Mouse (Mus musculus) MEL (cell line): ENCODE results near the gene Rer1. TPM values are rescaled to one million over a fixed set of nuclear protein-coding genes. Genes with fewer than 3 reads are reported as not detected.

Source experiments
- DNase-seq: peaks from one replicate; pipeline ENCODE4 v3.0.0; 2011; ENCODE audit warnings: low read depth, low spot score
- H3K27ac ChIP-seq: 2 replicates; pipeline ENCODE4 v1.5.1; 2012; ENCODE audit warnings: low read depth, mild to moderate bottlenecking, control low read depth, low read length, moderate library complexity; ENCODE audit not compliant: control insufficient read depth
- H3K27me3 ChIP-seq, 2 experiments: fragments of 150-350 bp in 1 of 2; sonication (generic) in 1 of 2; 2 replicates each; pipeline ENCODE4 v1.6.1; 2012; ENCODE audit warnings: low read length in 2 of 2, mild to moderate bottlenecking in 2 of 2, improper control_type of control experiment in 1 of 2, moderate library complexity in 1 of 2; ENCODE audit not compliant: insufficient read depth in 2 of 2, control insufficient read depth in 1 of 2
- H3K36me3 ChIP-seq, 2 experiments: 2 replicates each; pipeline ENCODE4 v1.6.1; 2012 to 2014; ENCODE audit warnings: low read length in 2 of 2, improper control_type of control experiment in 1 of 2, inconsistent platforms in 1 of 2, mild to moderate bottlenecking in 1 of 2; ENCODE audit not compliant: insufficient read depth in 2 of 2, control insufficient read depth in 1 of 2
- H3K4me1 ChIP-seq, 2 experiments: fragments of 150-350 bp in 1 of 2; sonication (generic) in 1 of 2; 2 replicates each; pipeline ENCODE4 v1.6.1; 2012; ENCODE audit warnings: low read length in 2 of 2, improper control_type of control experiment in 1 of 2, mild to moderate bottlenecking in 1 of 2; ENCODE audit not compliant: insufficient read depth in 2 of 2, control insufficient read depth in 1 of 2
- H3K4me3 ChIP-seq, 2 experiments: fragments of 150-350 bp in 1 of 2; sonication (generic) in 1 of 2; 2 replicates each; pipeline ENCODE4 v1.5.1; 2012; ENCODE audit warnings: low read depth in 2 of 2, low read length in 2 of 2, mild to moderate bottlenecking in 2 of 2, moderate library complexity in 2 of 2, control low read depth in 1 of 2, improper control_type of control experiment in 1 of 2; ENCODE audit not compliant: control insufficient read depth in 1 of 2, insufficient read depth in 1 of 2
- H3K79me2 ChIP-seq: 2 replicates; pipeline ENCODE4 v1.6.1; 2012; ENCODE audit warnings: mild to moderate bottlenecking, low read length, moderate library complexity; ENCODE audit not compliant: control insufficient read depth, poor library complexity, insufficient read depth
- H3K9ac ChIP-seq: 2 replicates; pipeline ENCODE4 v1.6.1; 2012; ENCODE audit warnings: low read depth, mild to moderate bottlenecking, control low read depth, low read length, moderate library complexity; ENCODE audit not compliant: control insufficient read depth, poor library complexity, severe bottlenecking
- H3K9me3 ChIP-seq: fragments of 150-350 bp; sonication (generic); replicated peaks from 2 replicates; pipeline ENCODE4 v1.6.1; 2012; ENCODE audit warnings: mild to moderate bottlenecking, low read length, improper control_type of control experiment, moderate library complexity; ENCODE audit not compliant: insufficient read depth
- BHLHE40 ChIP-seq: IDR thresholded peaks from 2 replicates; pipeline ENCODE4 v1.6.1; 2012; ENCODE audit warnings: low read depth, mild to moderate bottlenecking, inconsistent platforms, low read length, improper control_type of control experiment, borderline replicate concordance
- CHD1 ChIP-seq: IDR thresholded peaks from 2 replicates; pipeline ENCODE4 v1.6.1; 2012; ENCODE audit warnings: low read depth, mild to moderate bottlenecking, inconsistent platforms, low read length, improper control_type of control experiment
- CTCF ChIP-seq, 3 experiments: IDR thresholded peaks in 2 of 3; conservative IDR thresholded peaks in 1 of 3; 2 replicates each; pipeline ENCODE4 v1.5.1; 2011 to 2012; ENCODE audit warnings: low read length in 3 of 3, low read depth in 2 of 3, mild to moderate bottlenecking in 2 of 3, improper control_type of control experiment in 1 of 3, inconsistent platforms in 1 of 3, mixed read lengths in 1 of 3, moderate library complexity in 1 of 3; ENCODE audit not compliant: control insufficient read depth in 1 of 3, insufficient read depth in 1 of 3, poor library complexity in 1 of 3, severe bottlenecking in 1 of 3
- ELF1 ChIP-seq: IDR thresholded peaks from 2 replicates; pipeline ENCODE4 v1.6.1; 2014; ENCODE audit warnings: low read depth, mild to moderate bottlenecking, inconsistent platforms, low read length, improper control_type of control experiment, moderate library complexity
- ETS1 ChIP-seq: IDR thresholded peaks from 2 replicates; pipeline ENCODE4 v1.6.1; 2012; ENCODE audit warnings: low read depth, mild to moderate bottlenecking, inconsistent platforms, low read length, improper control_type of control experiment, moderate library complexity
- GATA1 ChIP-seq: IDR thresholded peaks from 2 replicates; pipeline ENCODE4 v1.6.1; 2011; ENCODE audit warnings: low read depth, low read length, improper control_type of control experiment
- MAFK ChIP-seq: IDR thresholded peaks from 2 replicates; pipeline ENCODE4 v1.6.1; 2011; ENCODE audit warnings: low read depth, mild to moderate bottlenecking, low read length, improper control_type of control experiment, borderline replicate concordance
- MAX ChIP-seq: IDR thresholded peaks from 2 replicates; pipeline ENCODE4 v1.6.1; 2011; ENCODE audit warnings: low read length, improper control_type of control experiment
- MEF2A ChIP-seq: IDR thresholded peaks from 2 replicates; pipeline ENCODE4 v1.6.1; 2014; ENCODE audit warnings: low read depth, mild to moderate bottlenecking, inconsistent platforms, low read length, improper control_type of control experiment; ENCODE audit not compliant: poor library complexity, insufficient replicate concordance, severe bottlenecking; ENCODE audit errors: extremely low read depth
- MYC ChIP-seq: IDR thresholded peaks from 2 replicates; pipeline ENCODE4 v1.6.1; 2011; ENCODE audit warnings: low read depth, mild to moderate bottlenecking, low read length, improper control_type of control experiment, moderate library complexity
- POLR2A ChIP-seq, 2 experiments: IDR thresholded peaks; 2 replicates each; pipeline ENCODE4 v1.6.1; 2011 to 2012; ENCODE audit warnings: low read length in 2 of 2, mild to moderate bottlenecking in 2 of 2, control low read depth in 1 of 2, improper control_type of control experiment in 1 of 2, low read depth in 1 of 2, moderate library complexity in 1 of 2; ENCODE audit not compliant: control insufficient read depth in 1 of 2, insufficient read depth in 1 of 2, poor library complexity in 1 of 2
- POLR2AphosphoS2 ChIP-seq: IDR thresholded peaks from 2 replicates; pipeline ENCODE4 v1.6.1; 2011; ENCODE audit warnings: low read length, improper control_type of control experiment
- SIN3A ChIP-seq: IDR thresholded peaks from 2 replicates; pipeline ENCODE4 v1.6.1; 2012; ENCODE audit warnings: low read length, improper control_type of control experiment, inconsistent platforms
- SMC3 ChIP-seq: IDR thresholded peaks from 2 replicates; pipeline ENCODE4 v1.6.1; 2011; ENCODE audit warnings: low read depth, low read length, improper control_type of control experiment
- USF1 ChIP-seq: IDR thresholded peaks from 2 replicates; pipeline ENCODE4 v1.6.1; 2014; ENCODE audit warnings: low read depth, mild to moderate bottlenecking, inconsistent platforms, low read length, improper control_type of control experiment, moderate library complexity
- ZNF384 ChIP-seq: IDR thresholded peaks from 2 replicates; pipeline ENCODE4 v1.6.1; 2012; ENCODE audit warnings: low read depth, mild to moderate bottlenecking, inconsistent platforms, low read length, improper control_type of control experiment
- polyA plus RNA-seq, 2 experiments: library from polyadenylated mRNA; stranded (reverse) in 1 of 2; unstranded in 1 of 2; fragments of >175 nt in 1 of 2; fragments of >200 nt in 1 of 2; gene quantifications; 2 replicates each; pipeline versions ENCODE4 v1.2.1 to v1.2.4; 2012; ENCODE audit warnings: low replicate concordance in 2 of 2, low read depth in 1 of 2; ENCODE audit not compliant: insufficient read length in 2 of 2, insufficient read depth in 1 of 2, missing spikeins in 1 of 2
- total RNA-seq: library from RNA; depleted of rRNA; stranded (reverse); fragments of 300-350 nt; gene quantifications from 2 replicates; pipeline ENCODE4 v1.2.3, GENCODE M21; 2012

Gene Rer1
- total and polyA plus RNA-seq, 3 experiments: 114 to 379 (median 140) TPM

DNA sequence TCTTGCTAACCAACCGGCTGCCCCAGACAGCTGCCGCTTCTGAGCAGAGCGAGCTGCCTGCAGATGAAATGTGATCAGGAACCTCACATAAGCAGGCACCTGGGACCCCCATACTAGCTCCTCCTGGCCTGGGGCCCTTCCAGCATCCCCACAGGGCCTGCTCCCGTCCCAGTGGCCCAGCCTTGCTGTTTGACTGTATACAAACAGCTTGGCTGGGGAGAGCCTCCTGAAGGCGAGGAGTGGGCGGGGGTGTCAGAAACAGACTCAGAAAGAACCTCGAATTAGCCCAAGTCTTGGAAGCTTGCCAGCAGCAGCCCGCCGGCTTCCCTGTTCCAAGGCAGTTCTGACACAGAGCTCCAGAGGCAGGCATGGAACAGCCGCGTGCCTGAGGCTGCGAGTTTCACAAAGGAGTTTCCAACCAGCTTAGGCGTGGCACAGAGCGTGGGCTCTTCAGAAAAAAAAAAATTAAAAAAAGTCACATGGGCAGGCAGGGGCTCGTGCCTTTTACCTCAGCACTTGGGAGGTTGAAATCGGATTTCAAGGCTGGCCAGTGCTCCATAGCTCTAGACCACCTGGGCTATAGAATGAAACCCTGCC, 36.4 kb upstream of the Rer1 start:
- Histone ChIP-seq H3K27ac (no peak overlapping the region), H3K9me3 (no peaks in the 10 kb centered on the region), H3K9ac (peak overlapping the region; percentile 26), H3K79me2 (no peaks in the 10 kb centered on the region), H3K4me3 (no peak overlapping the region), H3K27me3 (no peaks in the 10 kb centered on the region), H3K4me1 (peaks cover 21 to 47% of the 10 kb centered on the region in 2 experiments), H3K36me3 (peaks cover 0 to 26% of the 10 kb centered on the region in 2 experiments; a peak in 2 of 4 replicates)
- TF ChIP-seq MYC: 0 out of 2 replicates have a peak, but pooled peaks have one; percentile 17
- no peak for TF ChIP-seq ETS1
- TF ChIP-seq MAX: peak; percentile 32; the same call in 1 of the 2 replicates
- TF ChIP-seq POLR2A (IDR thresholded peaks at IDR 0.05; ENCODE audit: control insufficient read depth in 1 of 2, insufficient read depth in 1 of 2, low read depth in 1 of 2, low read length in 2 of 2, poor library complexity in 1 of 2): no peak
- no peak for TF ChIP-seq MAFK
- TF ChIP-seq CTCF (IDR thresholded peaks at IDR 0.05 in 2 of 3, conservative IDR thresholded peaks at IDR 0.05 in 1 of 3; ENCODE audit: control insufficient read depth in 1 of 3, insufficient read depth in 1 of 3, low read depth in 2 of 3, low read length in 3 of 3, poor library complexity in 1 of 3, severe bottlenecking in 1 of 3): no peak
- no peak for TF ChIP-seq POLR2AphosphoS2
- peak; percentile 85 for TF ChIP-seq ZNF384
- TF ChIP-seq SIN3A: 0 out of 2 replicates have a peak, but pooled peaks have one; percentile 19
- TF ChIP-seq CHD1: no peak
- TF ChIP-seq USF1: peak; percentile 60; the same call in 1 of the 2 replicates
- no peak for TF ChIP-seq GATA1
- TF ChIP-seq SMC3: no peak
- DNase-seq: peak; percentile 70

- H3K9me3 ChIP-seq: no peaks in the 10 kb centered on the region
- no peak for TF ChIP-seq BHLHE40
- no peak for TF ChIP-seq SIN3A
- TF ChIP-seq ELF1: no peak
- TF ChIP-seq MAFK: no peak
- no peak for TF ChIP-seq MEF2A
These were observed 35.8 kb upstream of the Rer1 start for GRCm38 (mm10) chr4:155121915-155122443.

More at GRCm38 (mm10) chr4:155121915-155122443, 35.8 kb upstream of the Rer1 start:
- H3K27me3 ChIP-seq: no peaks in the 10 kb centered on the region
- H3K79me2 ChIP-seq: no peaks in the 10 kb centered on the region
- peaks cover 22 to 52% of the 10 kb centered on the region in 2 experiments for H3K4me1 ChIP-seq
- no peak overlapping the region for H3K27ac ChIP-seq
- no peak overlapping the region; the same call in 1 of the 2 replicates for H3K9ac ChIP-seq
- H3K4me3 ChIP-seq: no peak overlapping the region
- peaks cover 0 to 29% of the 10 kb centered on the region in 2 experiments; a peak in 2 of 4 replicates for H3K36me3 ChIP-seq
- DNase-seq: no peak
